Mouse (Mus musculus): ENCODE results near the gene Hypk.

The Hypk gene

DNA sequence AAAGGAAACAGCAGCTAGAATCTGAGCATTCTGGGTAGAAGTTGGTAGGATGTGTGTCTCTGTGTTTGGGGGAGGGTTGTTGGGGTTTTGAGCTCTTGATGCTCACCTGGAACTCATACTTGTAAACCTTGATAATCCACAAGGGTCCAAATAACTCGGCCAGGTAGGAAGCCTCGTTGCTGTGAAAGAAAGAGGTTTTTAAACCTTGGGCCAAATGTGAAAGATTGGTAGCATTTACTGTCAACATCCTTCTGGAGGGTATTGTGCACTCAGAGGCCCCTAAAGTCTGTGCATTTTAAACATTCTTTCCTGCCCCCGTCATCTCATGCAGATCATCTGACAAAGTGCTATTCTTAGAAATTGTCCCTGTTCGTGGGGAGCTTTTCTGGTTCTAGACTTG is at the start of gene Hypk:
Hypk (plus strand) TSS at position 301 of the 400 bp plus-strand sequence.
- no peak for DNase-seq (ENCODE audit: low spot score)

DNA sequence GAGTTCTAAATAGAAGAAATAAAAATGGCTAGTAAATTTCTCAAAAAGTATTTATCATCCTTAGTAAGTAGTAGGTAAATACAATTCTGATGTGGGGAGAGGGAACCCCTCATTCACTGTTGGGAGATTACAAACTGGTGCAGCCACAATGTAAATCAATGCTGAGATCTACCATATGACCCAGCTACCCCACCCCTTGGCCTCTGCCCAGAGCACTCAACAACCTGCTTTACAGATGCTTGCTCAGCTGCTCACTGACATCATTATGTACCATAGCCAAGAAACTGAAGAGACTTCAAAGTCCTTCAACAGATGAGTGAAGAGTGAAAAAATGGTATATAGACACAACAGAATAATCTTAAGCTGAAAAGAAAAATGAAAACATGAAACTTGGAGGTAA is 49.8 kb upstream of the Hypk start:
- no peak for DNase-seq (ENCODE audit: low spot score)

DNA sequence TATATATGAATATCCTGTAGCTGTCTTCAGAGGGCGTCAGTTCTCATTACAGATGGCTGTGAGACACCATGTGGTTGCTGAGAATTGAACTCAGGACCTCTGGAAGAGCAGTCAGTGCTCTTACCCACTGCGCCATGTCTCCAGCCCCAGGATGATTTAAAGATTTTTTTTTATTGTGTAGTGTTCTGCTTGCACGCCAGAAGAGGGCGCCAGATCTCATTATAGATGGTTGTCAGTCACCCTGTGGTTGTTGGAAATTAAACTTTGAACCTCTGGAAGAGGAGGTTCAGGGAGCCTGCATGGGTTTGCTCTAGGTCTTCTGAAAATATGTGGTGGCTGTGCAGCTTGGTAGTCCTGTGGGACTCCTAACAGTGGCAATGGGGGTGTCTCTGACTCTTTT is 44.9 kb upstream of the Hypk start:
- peak; percentile 33 for DNase-seq (ENCODE audit: low spot score)

DNA sequence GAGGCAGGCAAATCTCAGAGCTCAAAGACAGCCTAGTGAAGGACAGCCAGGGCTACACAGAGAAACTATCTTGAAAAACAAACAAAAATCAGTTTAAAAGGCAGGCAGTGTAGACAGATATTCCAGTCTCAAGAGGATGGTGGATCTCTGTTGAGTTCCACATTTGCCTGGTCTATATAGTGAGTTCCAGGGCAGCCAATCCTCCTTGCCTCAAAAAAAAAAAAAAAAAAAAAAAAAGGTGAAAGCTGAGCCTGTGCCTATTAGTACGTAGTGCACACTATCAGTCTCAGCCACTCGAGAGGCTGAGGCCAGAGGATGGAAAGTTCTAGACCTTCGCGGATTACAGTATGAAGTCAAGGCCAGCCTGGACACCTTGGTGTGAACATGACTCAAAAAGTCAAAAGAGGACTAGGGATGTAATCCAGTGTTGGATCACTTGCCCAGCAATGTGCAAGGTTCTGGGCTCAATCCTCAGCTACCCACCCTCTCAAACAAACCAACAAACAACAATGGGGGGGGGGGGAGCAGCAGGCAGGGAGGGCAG is 40.2 kb upstream of the Hypk start:
- DNase-seq (ENCODE audit: low spot score): peak; percentile 49

DNA sequence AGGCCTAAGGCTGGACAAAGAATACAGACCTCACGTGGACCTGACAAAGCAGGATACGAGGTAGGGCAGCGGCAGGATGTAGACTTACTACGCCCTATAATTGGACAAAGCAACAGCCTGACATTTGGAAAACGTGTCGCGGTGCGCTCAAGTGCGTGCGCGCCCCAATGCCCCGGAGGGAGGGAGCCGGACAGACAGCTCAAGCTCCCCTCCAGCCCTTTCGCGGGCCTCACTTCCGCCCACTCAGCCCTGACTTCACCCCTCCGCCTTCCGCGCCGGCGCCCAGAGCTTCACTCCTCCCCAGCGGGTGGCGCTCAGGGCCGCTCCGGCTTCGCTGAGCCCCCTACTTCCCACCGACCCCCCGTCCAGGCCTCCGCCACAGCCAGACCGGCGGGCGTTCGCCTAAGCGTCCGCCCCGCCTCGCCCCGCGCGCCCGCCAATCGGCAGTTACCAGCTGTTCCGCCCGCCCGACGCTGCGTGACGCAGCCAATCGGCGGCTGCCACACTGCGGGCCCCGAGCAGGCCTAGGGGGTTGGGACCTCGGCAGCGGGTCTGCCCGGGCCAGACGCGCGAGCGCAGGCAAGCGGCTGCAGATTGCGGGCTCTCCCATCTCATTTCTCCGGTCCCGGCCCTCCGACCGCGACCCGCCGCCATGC is 39.6 kb upstream of the Hypk start, which contains the start of the genes Pdia3 and Catsper2:
Pdia3 (plus strand) TSS at position 389 of the 656 bp plus-strand sequence.
Catsper2 (minus strand) TSS at position 406 of the 656 bp plus-strand sequence.
- DNase-seq (ENCODE audit: low spot score): peak; percentile 98

DNA sequence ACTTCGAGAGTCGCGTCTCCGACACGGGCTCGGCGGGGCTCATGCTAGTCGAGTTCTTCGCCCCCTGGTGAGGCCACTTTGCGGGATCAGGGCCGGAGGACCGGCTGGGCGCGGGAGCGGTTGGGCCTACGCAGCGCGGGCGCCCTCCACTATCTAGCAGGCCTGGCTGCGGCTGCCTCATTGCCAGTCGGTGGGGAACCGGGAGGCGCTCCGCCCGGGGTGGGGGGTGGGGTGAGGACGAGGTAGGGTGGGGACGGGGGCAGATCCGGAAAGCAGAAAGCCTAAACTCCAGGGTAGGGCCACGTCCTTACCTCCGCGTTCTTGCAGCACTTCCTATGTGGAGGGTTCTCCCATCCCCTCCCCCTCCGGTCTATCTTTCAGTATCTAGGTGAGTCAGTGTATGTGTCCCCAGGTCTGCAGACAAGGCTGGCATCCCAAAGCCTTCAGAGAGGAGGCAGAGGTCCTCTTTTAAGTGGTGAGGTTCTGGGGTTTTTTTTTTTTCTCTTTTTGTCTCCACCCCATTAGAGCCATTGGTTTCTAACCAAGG is 38.9 kb upstream of the Hypk start:
- DNase-seq (ENCODE audit: low spot score): peak; percentile 57

DNA sequence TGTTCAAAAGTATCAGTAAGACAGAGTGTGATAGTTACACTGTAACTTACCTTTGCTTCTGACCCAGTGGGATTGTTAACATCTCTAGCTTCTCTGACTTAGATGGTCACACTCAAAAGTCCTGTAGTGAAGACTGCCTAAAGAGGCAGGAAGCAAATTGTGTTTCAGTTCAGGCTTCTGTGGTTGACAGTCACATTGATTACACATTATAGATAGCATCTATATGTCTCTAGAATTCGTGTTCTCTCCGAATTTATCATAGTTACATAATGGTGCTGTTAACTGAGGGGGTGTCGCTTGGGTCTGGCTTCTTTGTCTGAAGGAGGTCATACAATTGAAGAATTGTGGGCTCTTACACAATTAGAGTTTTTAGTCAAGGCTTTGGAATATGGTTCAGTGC is 38.0 kb upstream of the Hypk start:
- no peak for DNase-seq (ENCODE audit: low spot score)

DNA sequence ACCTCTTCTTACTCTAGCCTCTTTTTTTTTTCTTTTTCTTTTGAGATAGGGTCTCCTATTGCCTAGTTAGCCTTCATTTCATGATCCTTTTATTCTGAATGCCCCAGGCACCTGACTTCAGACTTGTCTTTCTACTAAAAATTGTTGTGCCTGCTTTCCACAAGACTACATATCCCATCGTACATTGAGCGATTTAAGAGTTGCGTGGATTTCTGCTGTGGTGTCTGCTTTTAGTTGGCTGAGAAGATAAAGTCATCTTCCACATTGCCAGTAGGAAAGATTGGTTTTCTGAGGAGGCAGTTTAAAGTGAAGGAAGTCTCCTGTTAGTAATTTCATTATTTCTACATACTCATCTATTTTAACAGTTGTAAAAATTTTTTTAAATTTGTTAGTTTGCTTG is 37.5 kb upstream of the Hypk start:
- DNase-seq (ENCODE audit: low spot score): no peak

DNA sequence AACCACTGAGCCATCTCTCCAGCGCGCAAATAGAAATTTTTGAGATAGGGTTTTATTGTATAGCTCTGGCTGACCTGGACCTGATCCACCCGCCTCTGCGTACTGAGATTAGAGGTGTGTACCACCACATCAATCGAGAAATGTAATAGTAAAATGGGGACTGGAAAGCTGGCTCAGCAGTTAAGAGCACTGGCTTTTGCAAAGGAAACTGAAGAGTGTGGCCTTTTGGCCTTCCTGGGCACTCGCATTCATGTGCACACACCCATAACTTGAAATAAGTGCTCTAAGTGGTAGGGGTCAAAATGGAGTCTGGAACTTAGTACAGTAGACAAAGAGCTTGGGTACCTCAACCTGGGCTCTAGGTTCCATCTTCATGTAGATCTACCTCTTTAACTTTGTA is 36.7 kb upstream of the Hypk start:
- DNase-seq (ENCODE audit: low spot score): no peak

DNA sequence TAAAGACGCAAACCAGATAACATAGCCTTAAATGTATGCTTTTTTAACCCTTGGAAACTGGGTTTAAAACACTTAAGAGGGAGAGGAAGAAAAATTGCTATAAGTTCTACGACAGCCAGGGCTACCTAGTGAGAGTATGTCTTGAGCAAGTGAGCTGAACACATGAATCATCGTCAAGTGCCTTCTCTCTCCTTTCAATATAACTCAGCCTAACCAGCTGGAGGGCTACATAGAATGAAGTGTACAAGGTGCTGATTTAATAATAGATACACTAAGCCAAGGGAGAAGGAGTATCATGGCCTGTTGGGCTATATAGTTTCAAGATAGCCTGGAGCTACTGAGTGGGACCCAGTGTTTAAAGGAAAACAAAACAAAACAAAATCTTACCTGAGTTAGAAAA is 34.6 kb upstream of the Hypk start:
- DNase-seq (ENCODE audit: low spot score): no peak

DNA sequence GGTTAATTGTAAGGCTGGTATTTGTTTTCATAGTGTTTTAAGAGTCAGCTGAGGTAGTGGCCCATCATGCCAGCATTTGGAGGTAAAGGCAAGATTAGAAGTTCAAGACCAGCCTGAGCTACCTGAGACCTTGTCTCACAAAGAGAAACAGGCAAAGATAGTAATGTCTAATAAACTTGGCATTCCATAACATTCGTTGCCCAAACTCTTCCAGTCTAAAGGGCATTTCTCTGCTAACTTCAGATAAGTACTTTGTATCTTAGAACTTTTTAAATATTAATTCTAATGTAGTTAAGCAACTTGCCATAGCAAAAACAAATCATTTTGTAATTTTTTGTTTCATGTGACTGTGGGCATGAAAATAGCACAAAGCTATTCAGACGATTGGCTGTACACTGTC is 29.9 kb upstream of the Hypk start:
- DNase-seq (ENCODE audit: low spot score): no peak

DNA sequence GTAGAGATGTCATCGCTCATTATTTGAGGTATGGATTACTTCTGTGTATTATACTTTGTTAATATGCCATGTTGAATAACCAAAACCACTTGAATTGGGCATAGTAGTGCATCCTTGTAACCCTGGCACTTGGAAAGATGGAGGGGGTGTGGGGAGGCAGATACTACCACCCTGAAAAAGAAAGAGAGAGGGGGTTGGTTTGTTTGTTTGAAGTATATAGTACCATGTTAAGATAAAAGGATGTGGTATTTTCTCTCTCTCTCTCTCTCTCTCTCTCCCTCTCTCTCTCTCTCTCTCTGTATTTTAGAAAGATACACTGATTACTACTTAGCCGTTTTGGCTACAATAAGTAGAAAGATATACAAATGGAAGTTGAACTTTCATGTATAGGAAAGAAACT is 27.2 kb upstream of the Hypk start:
- no peak for DNase-seq (ENCODE audit: low spot score)

DNA sequence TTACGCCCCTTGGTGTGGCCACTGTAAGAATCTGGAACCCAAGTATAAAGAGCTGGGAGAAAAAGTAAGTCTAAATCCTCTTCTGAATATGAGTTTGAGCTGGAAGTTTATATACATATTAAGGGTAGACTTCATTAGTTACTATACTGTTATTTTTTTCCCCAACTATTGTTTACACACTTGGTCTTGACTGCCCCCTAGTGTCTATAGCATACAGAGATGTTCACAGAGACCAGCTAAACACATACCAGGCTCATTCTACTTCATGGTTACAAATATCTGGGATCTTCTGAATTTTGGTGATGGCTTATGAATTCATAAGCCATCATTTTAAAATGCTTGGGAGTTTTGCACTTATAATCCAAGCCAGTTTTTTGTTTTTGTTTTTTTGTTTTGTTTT is 18.2 kb upstream of the Hypk start:
- DNase-seq (ENCODE audit: low spot score): peak; percentile 48

DNA sequence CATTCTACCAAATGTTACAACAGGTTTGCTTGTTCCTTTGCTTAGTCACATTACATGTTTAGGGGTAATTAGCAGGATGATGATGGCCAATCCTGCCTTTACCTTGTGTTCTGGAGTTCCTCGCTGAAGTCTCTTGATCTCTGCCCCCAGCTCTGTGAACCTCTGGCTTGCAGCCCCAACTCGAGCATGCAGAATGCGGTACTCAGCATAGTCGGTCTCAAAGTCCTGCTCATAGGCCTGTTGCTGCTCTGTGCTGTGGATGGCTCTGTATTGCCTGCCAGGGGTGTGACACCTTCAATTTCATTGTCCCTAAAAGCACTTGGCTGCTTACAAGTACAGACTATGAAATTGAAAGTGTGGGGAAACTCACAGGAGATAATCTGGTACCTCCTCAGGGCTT is 13.3 kb upstream of the Hypk start:
- DNase-seq (ENCODE audit: low spot score): no peak

DNA sequence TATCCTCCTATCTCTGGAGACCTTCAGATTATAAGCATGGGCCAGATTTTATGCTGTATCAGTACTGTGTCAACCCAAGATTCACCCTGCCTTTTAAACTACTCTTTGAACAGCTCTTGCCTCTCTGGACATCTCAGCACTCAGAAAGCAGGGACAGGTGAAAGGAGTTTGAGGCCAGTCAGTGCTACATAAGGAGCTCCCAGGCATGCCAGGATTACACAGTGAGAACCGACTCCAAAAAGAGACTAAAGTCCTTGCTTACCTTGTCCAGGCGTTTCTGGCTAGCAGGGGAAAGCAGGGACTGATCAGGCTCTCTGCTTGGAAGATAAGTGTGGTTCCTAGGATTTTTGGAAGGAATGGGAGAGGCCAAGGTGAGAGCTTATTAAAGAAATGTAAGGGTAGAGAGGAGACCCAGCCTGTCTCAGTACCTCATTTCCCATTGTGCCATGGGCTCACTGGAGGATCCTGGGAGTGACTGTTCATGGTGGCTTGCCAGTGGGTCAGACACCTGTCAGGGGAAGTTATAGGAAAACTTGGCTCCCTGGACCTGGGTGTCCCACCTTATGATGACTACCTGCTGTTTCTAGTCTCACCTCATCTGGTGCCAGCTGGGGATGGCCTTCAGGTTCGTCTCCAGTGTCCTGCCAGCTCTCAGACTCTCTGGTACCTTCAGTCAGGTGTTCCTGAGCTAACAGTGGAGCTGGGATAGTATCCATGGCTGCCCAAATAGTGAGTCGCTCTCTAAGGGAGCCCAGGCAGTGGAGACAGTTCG is 12.1 kb upstream of the Hypk start:
- no peak for DNase-seq (ENCODE audit: low spot score)

DNA sequence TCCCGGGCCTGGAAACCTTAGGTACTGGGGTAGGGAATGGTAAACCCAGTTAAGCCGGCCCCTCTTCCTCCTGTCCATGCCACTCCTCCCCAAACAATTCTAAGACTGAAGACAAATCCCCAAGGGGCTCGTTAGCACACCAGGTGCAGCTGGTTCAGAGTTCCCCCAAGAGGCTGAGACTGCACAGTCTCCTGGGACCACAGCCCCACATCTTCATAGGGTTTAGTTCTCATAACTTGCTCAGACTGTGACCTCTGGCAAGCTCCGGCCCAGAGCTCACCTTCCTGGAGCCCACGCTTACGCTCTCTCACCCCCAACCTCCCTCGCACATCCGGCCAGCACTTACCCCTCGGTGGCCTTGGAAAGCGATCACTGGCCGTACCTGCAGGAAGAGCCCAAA is 11.3 kb upstream of the Hypk start:
- DNase-seq (ENCODE audit: low spot score): no peak

DNA sequence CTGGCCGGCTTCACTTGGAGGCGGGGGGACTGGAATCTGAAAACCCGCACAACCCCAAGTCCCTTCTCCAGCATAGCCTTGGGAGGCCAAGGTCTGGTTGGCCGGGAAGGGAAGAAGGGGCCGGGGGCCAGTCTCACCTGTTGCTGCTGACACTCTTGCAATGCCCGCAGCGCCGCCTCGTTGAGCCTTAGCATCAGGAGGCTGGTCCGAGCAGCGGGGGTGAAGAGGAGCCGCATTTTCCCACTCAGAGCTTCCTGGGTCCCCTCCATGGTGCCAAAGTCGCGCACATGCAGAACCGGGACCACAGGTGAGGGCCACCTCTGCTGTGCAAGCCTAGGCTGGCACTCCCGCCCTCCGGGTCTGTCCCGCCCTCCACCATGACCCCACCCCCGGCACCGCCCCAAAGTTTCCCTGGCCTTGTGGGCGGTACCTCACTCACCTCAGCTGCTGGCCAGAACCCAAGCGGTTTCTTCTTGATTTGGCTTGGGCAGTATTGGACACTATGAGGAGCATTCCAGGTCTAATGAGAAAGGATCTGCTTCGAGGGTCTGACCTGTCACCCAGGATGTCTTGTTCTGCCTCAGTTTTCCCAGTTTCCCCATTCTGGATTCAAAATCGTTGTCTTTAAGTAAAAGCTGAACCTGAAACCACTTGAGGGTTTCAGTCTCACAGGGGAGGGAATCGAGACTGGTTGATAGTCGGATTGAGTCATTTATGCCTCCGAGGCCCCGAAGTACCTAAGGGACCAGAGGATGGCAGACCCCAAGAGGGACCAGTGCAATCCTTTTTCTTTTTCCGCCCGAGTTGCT is 10.6 kb upstream of the Hypk start:
- peak; percentile 51 for DNase-seq (ENCODE audit: low spot score)

DNA sequence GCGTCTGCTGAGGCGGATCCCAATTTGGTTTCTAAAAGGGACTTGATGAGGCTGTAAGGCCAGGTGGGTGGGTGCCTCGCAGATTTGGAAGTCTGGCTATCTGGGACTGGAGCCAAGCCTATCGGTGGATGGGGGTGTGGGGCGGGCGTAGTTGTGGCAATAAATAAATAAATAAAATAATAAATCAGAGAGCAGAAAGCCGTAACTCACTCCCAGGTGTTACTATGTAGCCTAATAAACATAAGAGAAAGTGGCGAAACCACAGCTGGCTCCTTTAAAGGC is 10.1 kb upstream of the Hypk start:
- no peak for DNase-seq (ENCODE audit: low spot score)

DNA sequence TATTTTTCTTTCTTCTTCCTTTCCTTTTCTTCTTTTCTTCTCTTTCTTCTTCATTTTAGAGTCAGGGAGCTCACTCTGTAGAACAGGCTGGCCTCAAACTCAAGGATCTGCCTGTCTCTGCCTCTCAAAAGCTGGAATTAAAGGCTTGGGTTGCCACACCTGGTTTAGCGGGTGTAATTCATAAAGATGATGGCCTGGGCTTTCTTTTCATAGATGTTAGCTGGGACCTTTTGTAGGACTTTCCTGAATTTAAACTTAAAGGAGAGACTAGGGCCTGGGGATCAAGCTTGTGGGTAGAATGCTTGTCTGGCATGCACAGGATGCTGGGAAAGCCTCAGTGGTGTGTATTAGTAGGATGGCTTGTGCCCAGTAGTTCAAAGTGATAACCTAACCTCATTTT is 8.9 kb upstream of the Hypk start, which contains the start of gene Ell3:
Ell3 (minus strand) TSS at position 101 of the 400 bp plus-strand sequence.
- no peak for DNase-seq (ENCODE audit: low spot score)

DNA sequence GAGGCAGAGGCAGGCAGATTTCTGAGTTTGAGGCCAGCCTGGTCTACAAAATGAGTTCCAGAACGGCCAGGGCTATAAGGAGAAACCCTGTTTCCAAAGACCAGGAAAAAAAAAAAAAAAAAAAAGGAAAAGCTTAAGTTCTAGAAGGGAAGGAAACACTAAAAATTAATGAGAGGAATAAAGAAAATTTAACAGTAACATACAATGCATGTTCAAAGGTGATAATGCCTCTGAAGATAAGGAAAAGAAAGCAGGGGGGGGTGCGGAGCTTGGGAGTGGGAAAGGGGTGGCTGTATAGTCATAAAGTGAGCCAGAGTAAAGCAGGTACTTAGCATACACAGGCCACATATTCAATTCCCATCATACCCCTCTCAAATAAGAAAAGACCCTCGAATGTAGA is 8.0 kb upstream of the Hypk start:
- DNase-seq (ENCODE audit: low spot score): no peak

DNA sequence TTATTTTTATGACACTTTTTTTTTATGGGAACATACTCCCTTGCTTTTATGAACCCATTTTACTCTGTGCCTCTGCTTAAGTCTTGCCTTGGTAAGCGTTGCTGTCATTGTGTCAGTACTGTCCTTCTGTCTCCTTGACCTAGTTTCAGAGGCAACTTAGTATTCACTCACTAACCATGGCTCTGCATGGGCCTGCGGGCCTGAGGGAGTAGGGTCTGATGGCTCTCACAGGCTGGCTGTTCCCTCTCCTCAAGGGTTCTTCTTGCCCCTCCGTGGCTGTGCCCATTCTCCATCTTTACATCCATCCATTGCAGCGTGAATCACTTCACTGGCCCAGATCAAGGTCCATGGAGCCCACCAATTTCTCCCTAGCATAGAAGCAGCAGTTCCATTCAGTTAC is 6.6 kb upstream of the Hypk start:
- DNase-seq (ENCODE audit: low spot score): no peak

DNA sequence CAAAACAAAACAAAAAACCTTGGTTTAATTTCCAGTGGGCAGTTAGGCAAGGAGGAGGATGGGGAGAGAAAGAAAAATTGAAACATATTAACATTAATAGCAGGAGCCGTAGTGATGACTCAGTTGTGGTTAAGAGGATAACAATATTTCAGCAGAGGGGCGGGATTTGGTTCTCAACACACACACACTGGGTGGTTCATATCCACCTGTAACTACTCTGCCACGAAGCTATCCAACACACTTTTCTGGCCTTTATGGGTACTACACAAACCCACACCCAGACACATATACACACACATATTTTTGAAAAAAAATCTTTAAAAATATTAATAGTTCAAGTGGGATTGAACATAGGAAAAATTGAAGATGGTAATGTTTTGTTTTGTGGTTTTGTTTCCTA is 6.1 kb upstream of the Hypk start:
- DNase-seq (ENCODE audit: low spot score): no peak

All from embryo, embryonic 10 days (tissue).